Mouse (Mus musculus): Measurements from ENCODE around the gene Adam12. TPM values are rescaled to one million over a fixed set of nuclear protein-coding genes. Genes with fewer than 3 reads are reported as not detected.

Adam12 gene
- polyA plus RNA-seq, 1 experiment = 4.1 TPM

DNA sequence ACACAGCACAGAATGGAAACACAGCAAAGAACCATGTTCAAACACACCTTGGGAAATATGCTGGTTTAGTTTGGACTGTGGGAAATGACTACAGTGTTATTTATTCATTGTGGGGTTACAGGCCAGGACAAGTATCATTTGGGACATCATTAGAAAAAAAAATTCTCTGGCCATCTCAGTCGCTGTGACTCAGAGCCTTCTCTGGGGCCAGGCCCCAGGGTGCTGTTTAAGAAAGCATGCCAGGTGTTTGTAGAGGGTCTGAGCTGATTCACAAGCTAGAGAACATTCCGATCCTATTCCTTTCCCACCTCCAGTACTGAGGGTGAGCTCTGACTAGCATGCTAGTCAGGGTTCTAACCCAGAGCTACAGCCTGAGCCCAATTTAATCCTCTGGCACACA lies 5.4 kb upstream of the Adam12 start:
- TF ChIP-seq POLR2A (IDR thresholded peaks at IDR 0.05; ENCODE audit: low read depth, low read length) (no peak), CTCF (conservative IDR thresholded peaks at IDR 0.05; ENCODE audit: insufficient read depth, insufficient read length, low read depth, low read length) (no peak)
- WGBS = 81% methylated on average over 2 of the region's 2 CpGs
- Histone ChIP-seq H3K36me3 (ENCODE audit: control insufficient read depth, insufficient read depth, low read length) (no peaks in the 10 kb centered on the region), H3K4me1 (ENCODE audit: control insufficient read depth, insufficient read depth, low read length) (no peaks in the 10 kb centered on the region), H3K27ac (ENCODE audit: insufficient read depth, low read depth, low read length) (no peak overlapping the region), H3K27me3 (replicated peaks; ENCODE audit: control insufficient read depth, insufficient read depth, low read length) (no peaks in the 10 kb centered on the region), H3K4me3 (ENCODE audit: insufficient read depth, low read depth, low read length) (no peak overlapping the region)
- DNase-seq = no peak

DNA sequence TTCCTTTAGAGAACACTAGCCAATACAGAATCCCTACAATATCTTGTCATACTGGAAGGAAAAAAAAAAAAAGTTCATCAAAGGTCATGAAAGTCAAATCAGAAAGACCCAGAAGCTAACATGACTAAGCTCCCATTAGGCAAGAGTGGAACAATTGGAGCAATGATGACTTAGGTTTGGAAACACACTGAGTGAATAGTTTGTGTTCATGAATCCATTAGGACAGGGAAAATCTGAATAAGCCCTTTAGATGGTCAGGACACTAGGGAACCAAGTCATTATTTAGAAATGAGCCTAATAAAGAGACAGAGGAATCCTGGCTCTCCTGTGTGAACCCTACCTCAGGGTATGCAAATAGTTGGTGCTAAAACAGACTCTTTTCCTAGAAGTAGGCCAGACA lies 4.8 kb upstream of the Adam12 start:
- no peak for TF ChIP-seq POLR2A (IDR thresholded peaks at IDR 0.05; ENCODE audit: low read depth, low read length)
- no peak for TF ChIP-seq CTCF (conservative IDR thresholded peaks at IDR 0.05; ENCODE audit: insufficient read depth, insufficient read length, low read depth, low read length)
- Histone ChIP-seq H3K27me3 (replicated peaks; ENCODE audit: control insufficient read depth, insufficient read depth, low read length) (no peaks in the 10 kb centered on the region), H3K4me3 (ENCODE audit: insufficient read depth, low read depth, low read length) (no peak overlapping the region), H3K4me1 (ENCODE audit: control insufficient read depth, insufficient read depth, low read length) (no peaks in the 10 kb centered on the region), H3K36me3 (ENCODE audit: control insufficient read depth, insufficient read depth, low read length) (no peaks in the 10 kb centered on the region), H3K27ac (ENCODE audit: insufficient read depth, low read depth, low read length) (no peak overlapping the region)
- DNase-seq = no peak

DNA sequence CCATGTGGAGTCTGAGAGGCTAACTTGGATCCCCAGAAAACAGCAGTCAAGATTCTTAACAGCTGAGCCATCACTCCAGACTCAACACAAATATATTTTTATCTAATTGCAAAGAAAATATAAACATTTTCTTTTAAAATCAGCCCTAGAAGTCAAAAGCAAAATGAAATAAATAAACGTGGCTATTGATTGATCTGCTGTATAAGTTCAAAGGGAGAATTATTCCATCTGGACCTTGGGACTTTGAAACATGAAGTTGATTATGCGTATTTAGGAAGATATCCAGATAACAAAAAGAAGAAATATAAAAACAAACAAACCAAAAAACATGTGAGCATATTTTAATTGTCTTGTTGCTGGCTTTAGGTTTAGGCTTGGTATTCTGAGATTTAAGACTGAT lies 3.6 kb upstream of the Adam12 start:
- DNase-seq = no peak
- 85% methylated on average over 2 of the region's 2 CpGs for WGBS
- Histone ChIP-seq H3K4me3 (ENCODE audit: insufficient read depth, low read depth, low read length) (no peak overlapping the region), H3K36me3 (ENCODE audit: control insufficient read depth, insufficient read depth, low read length) (no peaks in the 10 kb centered on the region), H3K27ac (ENCODE audit: insufficient read depth, low read depth, low read length) (no peak overlapping the region), H3K4me1 (ENCODE audit: control insufficient read depth, insufficient read depth, low read length) (no peaks in the 10 kb centered on the region), H3K27me3 (replicated peaks; ENCODE audit: control insufficient read depth, insufficient read depth, low read length) (no peaks in the 10 kb centered on the region)
- TF ChIP-seq POLR2A (IDR thresholded peaks at IDR 0.05; ENCODE audit: low read depth, low read length) (no peak), CTCF (conservative IDR thresholded peaks at IDR 0.05; ENCODE audit: insufficient read depth, insufficient read length, low read depth, low read length) (no peak)

DNA sequence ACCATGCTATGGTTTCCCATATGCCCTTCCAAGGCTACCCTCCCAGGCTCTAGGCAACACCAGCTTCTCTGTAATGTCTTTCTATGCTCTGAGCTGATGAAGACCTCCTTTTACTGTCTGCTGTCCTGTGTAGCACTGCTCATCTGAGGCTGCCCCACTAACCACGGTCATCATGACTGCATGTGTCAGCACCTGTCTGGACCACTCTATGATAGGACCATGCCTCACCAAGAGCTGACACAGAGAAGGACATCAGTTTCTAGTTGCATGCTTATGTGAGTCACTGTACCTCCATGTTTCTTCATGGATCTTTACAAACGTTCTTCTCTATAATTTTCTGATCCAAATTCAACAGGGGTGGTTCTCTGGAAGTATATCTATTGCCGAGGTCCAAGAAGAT lies 1.2 kb downstream of the Adam12 start:
- Histone ChIP-seq H3K36me3 (ENCODE audit: control insufficient read depth, insufficient read depth, low read length) (no peaks in the 10 kb centered on the region), H3K4me3 (ENCODE audit: insufficient read depth, low read depth, low read length) (no peak overlapping the region), H3K27ac (ENCODE audit: insufficient read depth, low read depth, low read length) (no peak overlapping the region), H3K4me1 (ENCODE audit: control insufficient read depth, insufficient read depth, low read length) (no peaks in the 10 kb centered on the region), H3K27me3 (replicated peaks; ENCODE audit: control insufficient read depth, insufficient read depth, low read length) (no peaks in the 10 kb centered on the region)
- 89% methylated on average over 3 of the region's 3 CpGs for WGBS
- TF ChIP-seq CTCF (conservative IDR thresholded peaks at IDR 0.05; ENCODE audit: insufficient read depth, insufficient read length, low read depth, low read length) = no peak
- no peak for TF ChIP-seq POLR2A (IDR thresholded peaks at IDR 0.05; ENCODE audit: low read depth, low read length)
- DNase-seq = no peak

DNA sequence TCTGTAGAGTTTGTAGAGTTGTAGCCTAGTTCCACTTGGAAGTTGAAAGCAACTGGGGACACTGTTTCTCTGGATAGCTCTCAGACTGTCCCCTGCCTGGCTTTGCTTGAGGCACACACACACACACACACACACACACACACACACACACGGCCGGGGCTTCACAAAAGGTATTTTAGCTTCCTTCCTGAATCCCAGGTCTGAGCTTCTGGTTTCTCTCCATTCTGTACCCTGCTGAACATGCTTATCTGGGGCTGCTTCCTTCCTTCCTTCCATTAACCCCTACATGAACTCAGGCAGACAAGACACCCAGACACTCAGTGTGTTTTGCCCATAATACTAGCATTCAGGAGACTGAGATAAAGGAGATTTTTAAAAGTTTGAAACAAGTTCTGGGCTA lies 2.0 kb downstream of the Adam12 start:
- Histone ChIP-seq H3K27ac (ENCODE audit: insufficient read depth, low read depth, low read length) (no peak overlapping the region), H3K36me3 (ENCODE audit: control insufficient read depth, insufficient read depth, low read length) (no peaks in the 10 kb centered on the region), H3K27me3 (replicated peaks; ENCODE audit: control insufficient read depth, insufficient read depth, low read length) (no peaks in the 10 kb centered on the region), H3K4me1 (ENCODE audit: control insufficient read depth, insufficient read depth, low read length) (no peaks in the 10 kb centered on the region), H3K4me3 (ENCODE audit: insufficient read depth, low read depth, low read length) (no peak overlapping the region)
- TF ChIP-seq POLR2A (IDR thresholded peaks at IDR 0.05; ENCODE audit: low read depth, low read length) (no peak), CTCF (conservative IDR thresholded peaks at IDR 0.05; ENCODE audit: insufficient read depth, insufficient read length, low read depth, low read length) (no peak)
- WGBS = 67% methylated on average over 2 of the region's 2 CpGs
- DNase-seq = no peak

DNA sequence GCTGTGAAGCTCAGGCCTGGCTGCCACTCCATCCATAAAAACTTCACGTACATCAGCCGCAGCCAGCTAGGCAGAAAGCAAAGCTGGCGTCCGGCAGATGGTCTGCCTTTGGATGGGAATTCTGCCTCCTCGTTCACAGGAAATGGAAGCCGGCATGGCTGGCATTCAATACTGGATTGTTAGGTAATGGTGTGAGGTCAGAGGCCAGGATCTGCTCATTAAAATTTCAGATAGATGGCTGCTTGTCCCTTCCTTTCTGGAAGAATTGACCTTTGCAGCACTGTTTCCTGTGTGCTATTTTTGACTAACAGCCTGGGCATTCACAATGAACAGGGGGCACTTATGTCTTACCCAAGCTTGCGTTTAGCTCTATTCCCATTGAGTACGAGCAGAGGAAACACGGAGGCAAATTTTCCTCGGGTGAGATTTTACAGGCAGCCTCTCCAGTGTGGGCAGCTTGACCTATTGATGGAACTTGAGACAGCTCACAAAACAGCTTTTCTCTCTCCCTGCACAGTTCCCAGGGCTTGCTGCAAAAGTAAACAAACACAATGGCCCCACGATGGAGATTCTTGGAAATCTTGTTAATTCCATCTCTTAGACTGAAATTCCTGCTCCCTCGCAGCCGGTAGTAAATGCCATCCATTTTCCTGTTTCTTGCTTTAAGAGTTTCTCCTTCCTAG lies 4.0 kb downstream of the Adam12 start:
- DNase-seq = peak; percentile 70
- WGBS = 42% methylated on average over 13 of the region's 13 CpGs
- Histone ChIP-seq H3K36me3 (ENCODE audit: control insufficient read depth, insufficient read depth, low read length) (no peaks in the 10 kb centered on the region), H3K27me3 (replicated peaks; ENCODE audit: control insufficient read depth, insufficient read depth, low read length) (no peaks in the 10 kb centered on the region), H3K4me1 (ENCODE audit: control insufficient read depth, insufficient read depth, low read length) (no peaks in the 10 kb centered on the region), H3K4me3 (ENCODE audit: insufficient read depth, low read depth, low read length) (no peak overlapping the region), H3K27ac (ENCODE audit: insufficient read depth, low read depth, low read length) (peak overlapping the region; percentile 53; the same call in 1 of the 2 replicates)
- TF ChIP-seq CTCF (conservative IDR thresholded peaks at IDR 0.05; ENCODE audit: insufficient read depth, insufficient read length, low read depth, low read length) (no peak), POLR2A (IDR thresholded peaks at IDR 0.05; ENCODE audit: low read depth, low read length) (no peak)

DNA sequence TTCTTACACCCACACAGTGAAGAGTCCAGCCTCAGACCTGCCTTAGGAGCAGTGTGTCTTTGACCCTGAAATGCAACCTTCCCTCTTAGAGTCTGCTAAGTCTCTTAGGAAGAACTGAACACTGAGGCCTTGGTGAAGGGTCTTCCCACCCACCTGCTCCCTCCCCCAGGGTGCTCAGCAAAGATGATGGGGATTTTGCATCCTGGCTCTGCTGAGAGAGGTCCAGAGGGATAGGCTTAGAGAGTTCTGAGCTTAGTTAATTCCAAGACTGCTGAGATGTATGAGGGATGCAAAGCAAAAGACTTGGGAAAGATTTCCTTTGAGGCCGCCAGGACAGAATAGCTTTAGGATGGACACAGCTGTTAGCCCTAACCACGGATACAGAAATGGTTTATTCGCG lies 4.8 kb downstream of the Adam12 start:
- TF ChIP-seq POLR2A (IDR thresholded peaks at IDR 0.05; ENCODE audit: low read depth, low read length) (no peak), CTCF (conservative IDR thresholded peaks at IDR 0.05; ENCODE audit: insufficient read depth, insufficient read length, low read depth, low read length) (no peak)
- H3K36me3 ChIP-seq (ENCODE audit: control insufficient read depth, insufficient read depth, low read length) = no peaks in the 10 kb centered on the region
- no peak overlapping the region for H3K4me3 ChIP-seq (ENCODE audit: insufficient read depth, low read depth, low read length)
- H3K4me1 ChIP-seq (ENCODE audit: control insufficient read depth, insufficient read depth, low read length) = no peaks in the 10 kb centered on the region
- no peak for DNase-seq
- H3K27ac ChIP-seq (ENCODE audit: insufficient read depth, low read depth, low read length) = no peak overlapping the region
- H3K27me3 ChIP-seq (replicated peaks; ENCODE audit: control insufficient read depth, insufficient read depth, low read length) = no peaks in the 10 kb centered on the region
- WGBS = 87% methylated on average over 4 of the region's 4 CpGs
